Mouse (Mus musculus): ENCODE measurements at regions not wholly inside any gene's neighbourhood (a gene's known extent, or its start where the extent isn't known, plus 50 kb on each side); places are given as distances from the start of the nearest gene placed in this dataset.

GRCm38 (mm10) chr7:129975781-129976514, 384.3 kb downstream of the Wdr11 start:
- TF ChIP-seq CTCF (IDR thresholded peaks at IDR 0.05; ENCODE audit: borderline replicate concordance, extremely low read depth, insufficient read depth, insufficient read length) (no peak), POLR2A (IDR thresholded peaks at IDR 0.05; ENCODE audit: borderline replicate concordance, extremely low read depth, insufficient read depth, insufficient read length, poor library complexity, severe bottlenecking) (no peak)
